Mouse (Mus musculus): Measurements from ENCODE around the gene Hsd17b14.

Gene Hsd17b14

DNA sequence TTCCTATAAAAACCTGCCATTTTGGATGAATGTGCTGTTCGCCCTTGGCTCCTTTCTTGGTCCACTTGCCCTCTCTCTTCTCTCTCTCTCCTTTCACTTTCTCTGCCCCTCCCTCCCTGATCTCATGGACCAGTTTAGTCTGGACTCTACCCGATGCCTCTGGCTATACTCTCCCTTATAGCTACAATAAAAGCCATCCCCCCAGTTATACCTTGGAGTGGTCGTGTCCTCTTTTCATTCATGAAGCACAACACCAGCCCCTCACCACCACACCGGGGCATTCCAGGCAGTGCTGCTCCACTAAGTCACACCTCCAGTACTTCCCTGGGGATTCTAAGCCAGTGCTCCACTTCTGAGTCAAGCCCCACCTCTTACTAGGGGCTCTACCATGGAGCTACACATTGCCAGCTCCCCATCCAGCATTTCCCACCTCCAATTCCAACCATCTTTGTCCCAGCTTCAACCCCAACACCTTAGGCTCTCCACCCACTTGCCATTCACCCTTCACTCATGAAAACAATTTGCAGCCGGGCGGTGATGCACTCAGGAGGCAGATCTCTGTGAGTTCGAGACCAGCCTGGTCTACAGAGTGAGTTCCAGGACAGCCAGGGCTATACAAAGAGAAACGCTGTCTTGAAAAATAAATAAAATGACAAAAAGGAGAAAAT lies 12.6 kb downstream of the Hsd17b14 start:
- DNase-seq (ENCODE audit: low read depth, low spot score): no peak

DNA sequence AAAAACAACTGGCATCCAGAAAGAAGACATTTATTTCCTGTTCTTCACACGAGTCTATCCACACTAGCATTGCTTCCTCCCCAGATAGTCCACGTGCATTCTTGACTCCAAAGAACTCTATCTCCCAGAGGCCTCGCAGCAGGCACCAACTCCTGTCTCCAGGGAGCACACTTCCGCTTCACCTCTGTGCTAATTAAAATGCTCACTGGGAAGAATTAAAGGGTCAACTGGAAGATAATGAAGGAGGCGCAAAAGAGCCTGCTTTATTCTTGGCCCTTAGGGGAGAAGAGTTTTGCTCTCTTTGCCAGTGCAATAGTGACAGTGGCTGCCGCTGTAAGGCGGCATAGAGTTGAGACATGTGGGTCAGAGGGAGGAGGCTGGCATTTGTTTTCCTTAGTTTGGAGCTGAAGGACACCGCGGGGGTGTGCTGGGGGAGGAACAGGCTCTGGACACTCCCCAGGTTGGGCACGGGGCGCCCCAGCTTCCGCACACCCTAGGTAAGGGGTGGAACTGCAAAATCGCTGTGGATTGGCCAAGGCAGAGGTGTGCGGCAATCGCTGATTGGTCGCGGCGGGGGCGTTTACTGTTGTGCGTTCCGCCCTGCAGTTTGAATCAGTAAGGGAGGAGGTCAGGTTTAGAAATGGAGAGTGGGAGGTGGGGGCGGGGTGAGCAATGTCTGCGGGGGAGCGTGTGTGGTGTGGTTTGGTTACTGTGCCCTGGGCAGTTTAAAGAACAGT lies 13.3 kb downstream of the Hsd17b14 start:
- peak; percentile 69 for DNase-seq (ENCODE audit: low read depth, low spot score)

DNA sequence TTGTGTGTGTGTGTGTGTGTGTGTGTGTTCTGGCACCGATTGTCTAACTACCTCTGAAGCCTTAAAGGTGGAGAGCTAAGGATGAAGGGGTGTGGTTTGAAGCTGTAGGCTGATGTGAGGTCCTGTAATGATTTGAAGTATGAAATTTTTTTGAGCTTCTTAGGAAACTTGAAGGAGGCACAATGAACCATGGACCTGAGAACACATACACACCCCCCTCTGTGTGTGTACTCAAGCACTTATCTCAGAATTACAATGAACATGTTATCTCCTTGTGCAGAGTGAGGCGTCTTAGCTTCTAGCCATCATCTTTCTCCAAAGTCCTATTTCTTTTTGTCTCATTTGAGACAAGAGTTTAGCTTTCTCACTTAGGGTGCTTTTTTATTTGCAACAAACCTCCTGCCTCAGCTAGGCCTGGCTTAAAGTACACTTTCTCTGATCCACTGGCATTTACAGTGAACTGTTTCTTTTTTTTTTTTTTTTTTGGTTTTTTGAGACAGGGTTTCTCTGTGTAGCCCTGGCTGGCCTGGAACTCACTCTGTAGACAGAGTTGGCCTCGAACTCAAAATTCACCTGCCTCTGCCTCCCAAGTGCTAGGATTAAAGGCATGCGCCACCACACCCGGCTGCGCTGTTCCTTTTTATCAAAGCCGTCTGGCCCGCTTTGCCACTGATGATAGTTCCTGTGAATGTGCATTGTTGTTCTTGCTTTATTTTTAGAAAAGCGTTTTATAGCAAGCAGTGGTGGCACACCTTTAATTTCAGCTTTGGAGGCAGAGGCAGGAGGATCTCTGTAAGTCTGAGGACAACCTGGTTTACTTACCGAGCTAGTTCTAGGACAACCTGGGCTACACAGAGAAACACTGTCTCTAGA lies 14.1 kb downstream of the Hsd17b14 start:
- DNase-seq (ENCODE audit: low read depth, low spot score): no peak

DNA sequence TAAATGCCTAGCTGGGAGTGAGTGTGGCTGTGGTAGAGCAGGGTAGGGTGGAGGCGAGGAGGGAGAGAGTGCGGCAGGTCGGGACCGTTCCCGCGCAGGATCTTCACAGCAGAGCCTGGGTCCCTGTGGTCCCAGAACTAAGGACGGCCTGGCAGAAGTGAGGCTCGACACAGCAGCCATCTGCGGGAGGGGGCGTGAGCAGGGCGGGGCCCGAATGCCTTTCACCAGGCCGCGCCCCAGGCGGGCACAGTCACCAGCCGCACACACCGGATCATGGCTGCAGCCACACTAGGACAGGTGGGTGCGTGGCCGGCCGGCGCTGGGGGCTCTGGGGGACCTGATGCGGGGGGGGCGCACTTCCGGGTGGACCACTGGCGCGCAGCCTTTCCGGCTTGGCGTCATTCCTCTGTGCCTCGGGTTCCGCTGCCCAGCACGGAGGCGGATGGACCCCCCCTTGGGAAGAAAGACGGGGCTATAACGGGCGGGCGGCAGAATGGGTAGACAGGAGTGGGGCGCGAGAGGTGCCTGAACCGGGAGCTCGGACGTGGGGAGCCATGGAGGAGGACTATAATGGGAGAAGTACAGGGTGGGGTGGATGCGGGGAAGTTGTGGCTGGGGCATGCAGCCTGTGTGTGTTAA lies 15.5 kb downstream of the Hsd17b14 start, which contains the start of gene Bcat2:
Gene Bcat2, plus strand, starts transcription at position 51 of the 639 bp plus-strand sequence.
- no peak for DNase-seq (ENCODE audit: low read depth, low spot score)

DNA sequence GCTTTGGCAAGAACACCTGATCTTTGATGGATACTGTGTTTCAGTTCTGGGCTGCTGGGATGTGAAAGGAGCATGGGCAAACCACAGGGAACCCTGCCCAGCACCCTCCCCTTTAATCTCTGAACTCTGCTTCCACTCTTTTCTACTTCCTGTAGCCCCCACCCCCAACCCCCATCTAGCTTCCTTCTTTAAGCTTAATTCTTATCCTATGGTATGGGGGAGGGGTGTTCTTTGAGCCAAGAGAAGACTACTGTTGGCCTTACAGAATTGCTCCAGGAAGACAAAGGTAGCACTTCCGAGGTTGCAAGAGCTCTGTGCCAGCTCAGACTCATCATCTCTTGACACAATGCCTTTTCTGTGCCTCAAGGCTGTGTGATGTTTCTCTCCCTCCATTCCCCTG lies 17.3 kb downstream of the Hsd17b14 start:
- DNase-seq (ENCODE audit: low read depth, low spot score): no peak

DNA sequence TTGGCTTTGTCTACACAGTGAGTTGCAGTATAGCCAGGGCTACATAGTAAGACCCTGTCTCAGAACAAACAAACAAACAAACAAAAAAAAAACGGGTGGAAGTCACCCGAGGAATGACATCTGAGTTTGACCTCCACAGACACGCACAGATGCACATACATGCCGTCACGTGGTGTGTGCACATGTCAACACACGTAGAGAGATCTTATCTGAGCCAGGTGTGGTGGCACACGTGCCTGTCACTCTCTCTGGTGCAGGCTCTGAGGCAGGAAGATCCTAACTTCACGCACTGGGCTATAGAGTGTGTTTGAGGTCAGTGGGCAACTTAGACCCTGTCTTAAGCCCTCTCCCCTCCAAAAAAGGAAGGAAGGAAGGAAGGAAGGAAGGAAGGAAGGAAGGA lies 19.3 kb downstream of the Hsd17b14 start:
- no peak for DNase-seq (ENCODE audit: low read depth, low spot score)

DNA sequence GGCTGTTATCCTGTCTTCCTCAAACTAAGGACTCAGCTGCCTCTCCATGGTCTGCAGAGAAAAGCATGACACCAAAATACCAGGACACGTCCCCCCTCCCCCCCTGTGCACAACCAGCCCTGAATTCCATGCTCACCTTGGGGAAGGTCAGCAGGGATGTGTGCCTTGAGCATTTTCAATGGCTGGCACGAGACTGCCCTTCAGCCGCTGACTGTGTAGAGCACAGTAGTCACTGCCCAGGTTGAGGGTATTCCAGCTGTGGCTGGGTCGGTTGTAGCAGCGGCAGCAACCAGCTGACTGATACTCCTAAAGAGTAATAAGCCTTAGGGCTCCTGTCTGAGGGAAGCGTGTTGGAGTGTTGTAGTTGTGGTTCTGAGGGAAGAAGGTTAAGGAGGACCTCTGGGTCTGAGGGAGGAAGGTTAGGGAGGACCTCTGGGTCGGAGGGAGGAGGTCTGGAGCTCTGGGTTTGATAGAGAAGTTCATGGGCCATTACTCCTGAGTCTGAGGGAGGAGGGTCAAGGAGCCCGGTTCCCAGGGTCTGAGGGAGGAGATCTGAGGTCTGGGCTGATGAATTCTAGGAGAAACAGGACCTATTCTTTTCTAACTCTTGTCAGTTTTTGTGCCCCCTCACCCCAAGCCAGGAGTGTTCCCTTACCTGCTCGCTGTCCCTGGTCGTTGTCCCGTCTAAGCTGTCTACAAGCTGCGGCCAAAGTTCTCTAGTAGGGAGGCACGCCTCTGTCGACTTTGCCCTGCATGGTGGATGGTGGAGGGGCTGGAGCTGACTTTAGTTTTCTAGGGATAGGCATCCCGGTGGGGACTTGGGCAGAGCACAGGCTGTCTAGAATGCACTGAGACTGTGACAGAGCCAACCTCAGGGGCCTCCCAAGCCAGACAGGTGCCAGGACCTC lies 20.0 kb downstream of the Hsd17b14 start:
- DNase-seq (ENCODE audit: low read depth, low spot score): no peak

DNA sequence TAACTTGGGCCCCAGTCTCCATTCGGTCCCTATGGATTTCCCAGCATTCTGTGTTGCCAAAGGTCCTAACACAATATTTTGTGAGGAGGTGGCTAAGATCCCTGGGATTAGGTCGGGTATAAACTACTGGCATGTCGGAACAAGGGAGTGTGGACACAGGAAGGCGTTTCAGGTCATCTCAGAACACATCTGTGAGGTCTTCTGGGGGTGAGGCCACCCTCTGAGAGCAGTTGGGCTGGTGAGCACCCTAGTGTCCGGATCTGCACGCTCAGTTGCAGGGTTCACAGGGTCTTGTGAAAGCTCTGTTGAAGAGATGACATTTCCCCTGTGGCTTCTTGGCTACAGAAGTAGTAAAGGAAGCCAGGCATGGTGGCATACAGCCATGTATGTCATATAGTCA lies 31.2 kb downstream of the Hsd17b14 start:
- DNase-seq (ENCODE audit: low read depth, low spot score): no peak

DNA sequence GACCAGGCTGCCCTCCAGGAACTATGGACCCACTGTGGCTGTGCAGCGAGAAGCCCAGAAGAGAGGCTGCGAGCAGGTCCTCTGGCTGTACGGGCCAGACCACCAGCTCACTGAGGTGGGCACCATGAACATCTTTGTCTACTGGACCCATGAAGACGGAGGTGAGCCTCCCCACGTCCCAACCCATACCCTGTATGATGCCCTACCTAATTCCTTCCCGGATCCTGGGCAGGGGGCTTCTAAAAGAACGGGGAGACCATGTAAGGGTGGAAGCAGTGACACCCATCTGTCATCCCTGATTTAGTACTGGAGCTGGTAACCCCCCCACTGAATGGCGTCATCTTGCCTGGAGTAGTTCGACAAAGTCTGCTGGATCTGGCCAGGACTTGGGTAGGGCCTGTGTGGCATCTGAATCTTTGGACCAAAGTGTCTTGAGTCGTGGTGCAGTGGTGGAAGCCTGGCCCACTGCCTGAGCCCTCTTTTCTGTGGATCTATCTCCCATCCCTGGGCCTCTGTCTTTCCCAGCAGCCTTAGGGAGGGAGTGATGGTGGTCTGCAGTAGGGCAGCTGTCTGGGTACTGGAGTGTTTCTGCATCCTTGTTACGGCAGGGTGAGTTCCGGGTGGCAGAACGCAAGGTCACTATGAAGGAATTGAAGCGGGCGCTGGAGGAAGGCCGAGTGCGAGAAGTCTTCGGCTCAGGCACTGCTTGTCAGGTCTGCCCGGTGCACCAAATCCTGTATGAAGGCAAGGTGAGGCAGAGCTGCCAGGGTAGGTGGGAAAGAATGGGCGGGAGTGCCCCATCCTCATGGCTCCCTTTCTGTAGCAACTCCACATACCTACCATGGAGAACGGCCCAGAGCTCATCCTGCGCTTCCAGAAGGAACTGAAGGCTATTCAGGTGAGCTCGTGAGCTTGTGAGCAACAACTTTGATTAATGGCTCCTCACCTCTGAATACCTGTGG lies 33.2 kb downstream of the Hsd17b14 start:
- DNase-seq (ENCODE audit: low read depth, low spot score): no peak

DNA sequence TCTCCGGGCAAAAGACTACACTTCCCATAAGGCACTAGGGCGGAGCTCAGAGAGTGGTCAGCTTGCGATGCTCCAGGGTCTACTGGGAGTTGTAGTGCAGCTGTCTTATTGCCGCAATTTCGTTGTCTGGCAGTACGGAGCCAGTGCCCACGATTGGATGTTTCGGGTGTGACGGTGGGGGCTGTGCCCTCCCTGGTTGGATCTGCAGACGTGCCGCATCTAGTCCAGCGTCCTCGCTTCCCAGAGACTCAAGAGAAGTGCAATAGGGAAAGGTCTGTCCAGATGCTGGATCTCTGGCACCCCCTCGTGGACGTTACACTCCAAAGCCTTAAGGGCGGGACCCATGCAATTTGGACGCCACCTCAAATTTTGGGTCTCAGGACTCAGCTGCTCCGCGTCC lies 34.5 kb downstream of the Hsd17b14 start:
- peak; percentile 75 for DNase-seq (ENCODE audit: low read depth, low spot score)

DNA sequence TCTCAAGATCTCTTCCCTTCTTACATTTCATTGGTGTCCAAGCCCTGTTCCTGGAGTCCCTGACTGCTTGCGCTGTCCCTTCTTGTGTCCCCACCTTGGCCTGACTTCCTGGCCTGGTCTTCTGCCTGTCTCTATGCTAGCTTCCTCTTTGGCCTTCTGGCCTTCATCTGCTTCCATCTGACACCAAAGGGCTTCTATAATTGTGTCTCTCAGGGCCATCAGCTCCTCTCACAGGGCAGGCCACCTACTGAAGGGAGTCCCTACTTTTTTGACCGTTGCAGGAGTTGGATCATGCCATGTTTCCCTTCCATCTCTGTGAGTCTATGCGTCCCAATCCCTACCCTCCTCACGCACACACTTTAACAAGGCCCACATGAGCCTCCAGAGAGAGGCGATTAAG lies 35.2 kb downstream of the Hsd17b14 start:
- no peak for DNase-seq (ENCODE audit: low read depth, low spot score)

DNA sequence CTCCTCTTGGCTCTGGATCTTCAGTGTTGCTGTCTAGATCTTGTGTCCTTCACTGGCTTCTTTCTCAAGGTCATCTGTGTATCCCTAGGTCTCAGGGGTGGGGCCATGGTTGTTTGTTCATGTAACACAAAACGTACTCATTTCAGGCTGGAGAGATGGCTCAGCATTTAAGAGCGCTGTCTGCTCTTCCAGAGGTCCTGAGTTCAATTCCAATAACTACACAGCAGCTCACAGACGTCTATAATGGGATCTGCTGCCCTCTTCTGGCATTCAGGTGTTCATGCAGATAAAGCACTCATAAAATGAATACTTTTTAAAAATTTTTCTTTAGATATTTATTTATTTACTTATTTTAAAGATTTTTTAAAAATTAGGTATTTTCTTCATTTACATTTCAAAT lies 36.2 kb downstream of the Hsd17b14 start:
- no peak for DNase-seq (ENCODE audit: low read depth, low spot score)

DNA sequence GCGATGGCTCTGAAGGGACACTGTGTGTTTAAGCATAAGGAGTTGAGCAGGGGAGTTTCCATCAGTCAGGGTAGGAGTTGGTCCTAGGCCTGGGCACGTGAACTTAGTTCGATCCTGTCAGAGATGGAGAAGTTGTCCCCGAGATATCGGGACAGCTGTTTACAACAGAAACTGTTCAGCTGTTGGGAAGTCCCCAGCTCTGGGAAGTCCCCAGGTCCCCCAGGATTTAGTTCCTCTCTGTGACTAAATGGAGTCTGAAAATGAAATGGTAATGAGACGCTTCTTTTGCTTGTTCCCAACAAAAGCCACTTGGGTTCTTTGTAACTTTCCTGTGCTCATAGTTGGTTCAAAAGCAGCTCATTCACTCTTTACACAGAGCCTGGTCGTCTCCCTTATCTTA lies 37.2 kb downstream of the Hsd17b14 start:
- no peak for DNase-seq (ENCODE audit: low read depth, low spot score)

DNA sequence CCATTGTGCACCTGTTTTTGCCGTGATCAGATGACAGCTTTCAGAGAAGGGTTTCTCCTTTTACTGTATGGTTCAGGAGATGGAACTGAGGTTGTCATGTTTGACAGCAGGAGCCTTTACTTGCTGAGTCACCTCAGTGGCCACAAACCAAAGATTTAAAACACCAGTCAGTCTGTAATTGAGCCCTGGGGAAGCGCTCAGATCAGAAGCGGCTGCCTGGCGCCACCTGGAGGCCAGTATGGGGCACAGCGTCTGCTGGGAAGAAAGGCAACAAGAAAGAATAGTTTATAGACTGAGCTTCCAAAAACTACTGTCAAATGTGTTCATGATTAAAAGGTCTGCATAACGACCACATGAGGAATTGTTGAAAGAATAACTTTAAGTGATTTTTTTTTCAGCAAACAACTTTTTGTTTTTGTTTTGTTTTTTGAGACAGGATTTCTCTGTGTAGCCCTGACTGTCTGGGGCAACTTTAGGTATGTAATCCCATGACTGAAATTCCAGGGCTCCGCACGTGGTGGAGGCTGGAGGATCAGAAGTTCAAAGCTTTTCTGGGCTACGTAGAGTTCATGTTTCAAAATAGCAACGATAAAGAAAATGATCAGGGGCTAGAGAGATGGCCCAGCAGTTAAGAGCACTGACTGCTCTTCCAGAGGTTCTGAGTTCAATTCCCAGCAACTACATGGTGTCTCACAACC lies 38.6 kb downstream of the Hsd17b14 start:
- no peak for DNase-seq (ENCODE audit: low read depth, low spot score)

DNA sequence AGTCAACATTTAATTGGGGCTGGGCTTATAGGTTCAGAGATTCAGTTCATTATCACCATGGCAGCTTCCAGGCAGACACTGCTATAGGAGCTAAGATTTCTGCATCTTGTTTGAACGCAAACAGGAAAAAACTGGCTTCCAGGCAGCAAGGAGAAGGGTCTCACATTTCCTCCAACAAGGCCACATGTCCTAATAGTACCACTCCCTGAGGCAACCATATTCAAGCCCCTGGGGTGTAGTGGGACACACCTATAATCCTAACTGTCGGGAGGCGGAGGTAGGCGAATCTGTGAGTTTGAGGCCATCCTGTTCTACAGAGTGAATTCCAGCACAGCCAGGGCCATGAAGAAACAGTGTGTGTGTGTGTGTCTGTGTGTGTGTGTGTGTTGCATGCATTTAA lies 40.5 kb downstream of the Hsd17b14 start:
- no peak for DNase-seq (ENCODE audit: low read depth, low spot score)

DNA sequence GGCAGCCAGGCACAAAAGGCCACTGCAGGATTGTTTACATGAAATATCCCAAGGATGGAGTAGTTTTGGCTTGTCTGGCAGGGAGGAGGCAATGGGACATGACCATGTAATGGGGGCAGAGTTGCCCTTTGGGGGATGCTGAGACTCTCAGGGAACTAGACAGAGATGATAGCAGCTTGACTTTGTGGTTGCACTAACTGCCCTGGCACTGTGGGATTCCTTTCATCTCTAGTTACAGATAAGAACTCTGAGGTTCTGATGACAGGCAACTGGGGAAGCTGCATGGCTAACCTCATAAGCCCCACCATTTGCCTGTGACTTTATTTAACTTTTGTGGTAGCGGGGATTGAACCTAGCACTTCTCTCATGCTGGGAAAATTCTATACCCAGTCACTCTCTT lies 41.4 kb downstream of the Hsd17b14 start:
- no peak for DNase-seq (ENCODE audit: low read depth, low spot score)

DNA sequence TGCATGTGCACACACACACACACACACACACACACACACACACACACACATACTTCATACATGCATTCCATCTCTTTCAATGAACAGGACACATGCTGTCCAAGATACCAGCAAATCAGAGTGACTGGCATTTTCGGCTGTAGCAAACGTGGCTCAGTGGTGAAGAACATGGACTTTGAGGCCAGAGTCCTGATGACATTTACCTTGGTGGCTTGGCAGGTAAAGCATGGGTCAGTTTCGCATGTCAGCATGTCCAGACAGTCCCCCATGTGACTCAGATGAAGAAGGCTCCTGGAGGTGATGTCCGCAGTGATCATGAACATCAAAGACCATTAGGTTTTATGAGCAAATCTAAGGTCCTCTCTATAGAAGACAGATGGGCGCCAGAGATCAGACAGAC lies 42.3 kb downstream of the Hsd17b14 start:
- no peak for DNase-seq (ENCODE audit: low read depth, low spot score)

DNA sequence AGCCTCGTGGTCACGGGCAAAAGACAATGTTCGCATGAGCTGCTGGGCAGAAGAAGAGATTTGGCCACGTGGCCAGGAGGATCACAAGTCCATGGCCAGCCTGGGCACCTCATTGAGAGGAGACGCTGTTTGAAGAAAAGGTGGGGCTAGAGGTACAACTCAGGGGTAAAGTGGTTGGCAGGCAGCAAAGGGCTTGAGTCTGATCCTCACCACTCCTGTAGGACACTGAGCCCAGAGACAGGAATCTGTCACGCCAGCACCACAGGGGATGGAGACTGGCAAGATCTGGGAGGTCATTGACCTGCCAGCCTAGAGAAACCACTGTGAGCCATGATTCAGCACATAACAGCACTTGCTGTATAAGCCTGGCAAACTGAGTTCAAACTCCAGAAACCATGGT lies 42.8 kb downstream of the Hsd17b14 start:
- no peak for DNase-seq (ENCODE audit: low read depth, low spot score)

Data from retina, adult 2 months (tissue).